Mouse (Mus musculus): Measurements from ENCODE around the gene Map6. TPM values are rescaled to one million over a fixed set of nuclear protein-coding genes. Genes with fewer than 3 reads are reported as not detected.
A peak's percentile ranks its signal among the peaks of the same experiment; 100 is the strongest.
"Not testable (repeated sequence)": the region's sequence is repeated elsewhere in the genome, so short reads cannot be mapped to it uniquely, and the experiment has no call there.

Map6 gene
- polyA plus RNA-seq, 1 experiment from 2014 or later = 1.1 TPM

GRCm38 (mm10) chr7:99360021-99360802 is 93.0 kb downstream of the Map6 start:
- Histone ChIP-seq H3K9me3 (ENCODE audit: control insufficient read depth, low read length) (no peaks in the 10 kb centered on the region), H3K4me1 (ENCODE audit: control insufficient read depth, insufficient read depth, low read length) (peaks cover 35% of the 10 kb centered on the region), H3K4me2 (replicated peaks; ENCODE audit: low read depth, low read length) (peak overlapping the region; percentile 21), H3K9ac (ENCODE audit: low read depth, low read length) (peak overlapping the region; percentile 46), H3K36me3 (ENCODE audit: control insufficient read depth, insufficient read depth, low read length) (no peaks in the 10 kb centered on the region), H3K27me3 (ENCODE audit: control insufficient read depth, insufficient read depth, low read length) (no peaks in the 10 kb centered on the region), H3K27ac (ENCODE audit: low read depth, low read length) (peak overlapping the region; percentile 97), H3K4me3 (ENCODE audit: low read length) (no peak overlapping the region)
- peak; percentile 98 for ATAC-seq (ENCODE audit: low FRiP score, low TSS enrichment)
- 5% methylated on average over 10 of the region's 10 CpGs for WGBS

DNA sequence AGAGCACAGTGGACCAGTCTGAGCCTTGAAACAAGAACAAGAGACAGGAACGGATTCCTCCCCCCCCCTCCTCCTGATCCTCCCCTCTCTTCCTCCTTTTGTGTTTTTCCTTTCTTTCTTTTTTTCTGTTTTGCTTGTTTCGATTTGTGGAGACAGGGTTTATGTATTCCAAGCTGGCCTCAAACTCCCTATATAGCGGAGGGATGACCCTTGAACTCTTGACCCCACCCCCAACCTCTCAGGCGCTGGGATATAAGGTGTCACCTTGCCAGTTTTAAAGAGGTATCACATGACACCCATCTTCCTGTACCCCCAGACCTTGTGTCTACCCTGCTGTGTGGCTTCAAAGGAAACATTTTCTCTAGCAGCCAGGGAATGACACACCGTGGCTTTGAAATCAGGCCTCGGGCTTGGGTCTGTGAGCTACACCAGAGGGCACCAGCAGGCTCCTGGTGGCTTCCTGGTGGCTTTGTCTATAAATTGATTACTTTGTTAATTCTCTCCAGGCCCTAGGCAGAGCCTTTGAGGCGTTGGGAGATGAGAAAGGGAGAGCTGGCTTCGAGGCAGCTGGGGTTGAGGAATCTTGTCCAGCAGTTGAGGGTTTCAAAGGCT is 93.7 kb downstream of the Map6 start:
- peak overlapping the region; percentile 21 for H3K4me2 ChIP-seq (replicated peaks; ENCODE audit: low read depth, low read length)
- peak overlapping the region; percentile 97 for H3K27ac ChIP-seq (ENCODE audit: low read depth, low read length)
- WGBS = 10% methylated on average over 8 of the region's 8 CpGs
- peaks cover 29% of the 10 kb centered on the region for H3K4me1 ChIP-seq (ENCODE audit: control insufficient read depth, insufficient read depth, low read length)
- no peak overlapping the region for H3K4me3 ChIP-seq (ENCODE audit: low read length)
- H3K36me3 ChIP-seq (ENCODE audit: control insufficient read depth, insufficient read depth, low read length) = no peaks in the 10 kb centered on the region
- H3K9me3 ChIP-seq (ENCODE audit: control insufficient read depth, low read length) = no peaks in the 10 kb centered on the region
- ATAC-seq (ENCODE audit: low FRiP score, low TSS enrichment) = no peak
- H3K9ac ChIP-seq (ENCODE audit: low read depth, low read length) = peak overlapping the region; percentile 40
- no peaks in the 10 kb centered on the region for H3K27me3 ChIP-seq (ENCODE audit: control insufficient read depth, insufficient read depth, low read length)

DNA sequence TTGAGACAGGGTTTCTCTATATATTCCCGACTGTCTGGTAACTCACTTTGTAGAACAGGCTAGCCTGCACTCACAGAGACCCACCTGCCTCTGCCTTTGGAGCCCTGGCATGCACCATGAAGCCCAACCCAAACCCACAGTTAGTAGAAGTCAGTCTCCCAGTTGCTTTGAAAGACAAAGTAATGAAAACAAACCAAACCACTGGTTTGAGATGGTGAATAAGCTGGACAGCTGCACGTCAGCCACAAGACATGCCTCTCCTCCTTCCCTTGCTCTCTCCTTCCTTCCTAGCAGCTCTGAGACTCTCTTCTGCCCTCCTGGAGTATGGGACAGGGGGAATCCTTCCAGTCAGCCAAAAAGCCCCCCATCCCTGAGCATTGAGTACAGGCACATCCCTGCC is 94.9 kb downstream of the Map6 start:
- no peaks in the 10 kb centered on the region for H3K9me3 ChIP-seq (ENCODE audit: control insufficient read depth, low read length)
- H3K9ac ChIP-seq (ENCODE audit: low read depth, low read length) = no peak overlapping the region
- no peaks in the 10 kb centered on the region for H3K36me3 ChIP-seq (ENCODE audit: control insufficient read depth, insufficient read depth, low read length)
- no peak overlapping the region for H3K27ac ChIP-seq (ENCODE audit: low read depth, low read length)
- ATAC-seq (ENCODE audit: low FRiP score, low TSS enrichment) = no peak
- no peaks in the 10 kb centered on the region for H3K27me3 ChIP-seq (ENCODE audit: control insufficient read depth, insufficient read depth, low read length)
- no peak overlapping the region for H3K4me3 ChIP-seq (ENCODE audit: low read length)
- peaks cover 21% of the 10 kb centered on the region for H3K4me1 ChIP-seq (ENCODE audit: control insufficient read depth, insufficient read depth, low read length)
- 86% methylated on average over 2 of the region's 2 CpGs for WGBS
- H3K4me2 ChIP-seq (replicated peaks; ENCODE audit: low read depth, low read length) = no peak overlapping the region

DNA sequence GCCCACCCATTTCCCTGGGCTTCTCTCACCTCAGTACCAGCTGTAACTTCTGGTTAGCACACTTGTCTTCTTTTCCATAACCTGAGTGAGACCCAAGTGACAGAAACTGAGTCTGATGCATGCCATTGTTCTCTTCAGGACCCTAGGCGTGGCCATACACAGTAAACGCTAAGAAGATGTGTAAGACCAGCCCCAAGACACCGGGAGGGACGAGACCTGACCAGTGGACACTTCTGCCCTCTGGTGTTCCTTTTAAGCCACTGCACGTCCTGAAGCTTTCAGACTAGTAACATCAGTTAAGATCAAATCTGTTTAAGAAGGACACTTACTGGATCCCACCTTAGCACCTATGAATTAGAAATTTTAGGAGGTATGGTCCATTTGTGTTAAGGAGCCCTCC is 97.8 kb downstream of the Map6 start:
- no peak for ATAC-seq (ENCODE audit: low FRiP score, low TSS enrichment)
- no peak overlapping the region for H3K4me3 ChIP-seq (ENCODE audit: low read length)
- no peak overlapping the region for H3K9ac ChIP-seq (ENCODE audit: low read depth, low read length)
- no peaks in the 10 kb centered on the region for H3K36me3 ChIP-seq (ENCODE audit: control insufficient read depth, insufficient read depth, low read length)
- peaks cover 13% of the 10 kb centered on the region for H3K4me1 ChIP-seq (ENCODE audit: control insufficient read depth, insufficient read depth, low read length)
- 1% methylated on average over 5 of the region's 5 CpGs for WGBS
- no peaks in the 10 kb centered on the region for H3K27me3 ChIP-seq (ENCODE audit: control insufficient read depth, insufficient read depth, low read length)
- no peak overlapping the region for H3K27ac ChIP-seq (ENCODE audit: low read depth, low read length)
- no peak overlapping the region for H3K4me2 ChIP-seq (replicated peaks; ENCODE audit: low read depth, low read length)
- no peaks in the 10 kb centered on the region for H3K9me3 ChIP-seq (ENCODE audit: control insufficient read depth, low read length)

DNA sequence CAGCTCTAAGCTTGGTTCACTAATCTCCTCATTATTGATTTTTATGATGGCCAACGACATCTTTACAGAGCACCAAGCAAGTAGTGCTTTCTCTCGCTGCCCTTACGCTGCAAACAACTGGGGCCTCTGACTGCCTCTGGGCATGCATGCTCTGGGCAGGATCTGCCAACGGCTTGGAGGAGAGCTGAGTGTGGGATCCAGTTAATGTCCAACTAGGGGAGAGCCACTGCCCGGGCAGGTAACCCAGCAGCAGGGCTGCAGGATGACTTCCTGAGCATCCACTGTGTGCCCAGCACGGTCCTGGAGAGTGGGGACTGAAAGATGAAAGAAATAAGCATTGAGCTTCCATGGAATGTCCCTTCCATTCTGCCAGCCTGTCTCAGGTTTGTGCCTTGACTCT is 99.5 kb downstream of the Map6 start:
- H3K27ac ChIP-seq (ENCODE audit: low read depth, low read length) = no peak overlapping the region
- ATAC-seq (ENCODE audit: low FRiP score, low TSS enrichment) = no peak
- 54% methylated on average over 6 of the region's 6 CpGs for WGBS

GRCm38 (mm10) chr7:99374325-99374724 is 107.1 kb downstream of the Map6 start:
- not testable (repeated sequence) for H3K27me3 ChIP-seq (ENCODE audit: control insufficient read depth, insufficient read depth, low read length); H3K9me3 ChIP-seq (ENCODE audit: control insufficient read depth, low read length); H3K4me3 ChIP-seq (ENCODE audit: low read length); H3K4me2 ChIP-seq (replicated peaks; ENCODE audit: low read depth, low read length); H3K27ac ChIP-seq (ENCODE audit: low read depth, low read length); H3K4me1 ChIP-seq (ENCODE audit: control insufficient read depth, insufficient read depth, low read length); H3K9ac ChIP-seq (ENCODE audit: low read depth, low read length); H3K36me3 ChIP-seq (ENCODE audit: control insufficient read depth, insufficient read depth, low read length)
- 56% methylated on average over 3 of the region's 3 CpGs for WGBS
- ATAC-seq (ENCODE audit: low FRiP score, low TSS enrichment) = peak; percentile 17; the same call in 1 of the 2 replicates

More for the DNA sequence above, 99.5 kb downstream of the Map6 start:
- Histone ChIP-seq H3K27me3 (ENCODE audit: control insufficient read depth, insufficient read depth, low read length) (no peaks in the 10 kb centered on the region), H3K4me2 (replicated peaks; ENCODE audit: low read depth, low read length) (no peak overlapping the region), H3K36me3 (ENCODE audit: control insufficient read depth, insufficient read depth, low read length) (no peaks in the 10 kb centered on the region), H3K9ac (ENCODE audit: low read depth, low read length) (no peak overlapping the region), H3K4me1 (ENCODE audit: control insufficient read depth, insufficient read depth, low read length) (0 out of 2 replicates have a peak, but pooled peaks cover 4% of the 10 kb centered on the region), H3K4me3 (ENCODE audit: low read length) (no peak overlapping the region), H3K9me3 (ENCODE audit: control insufficient read depth, low read length) (no peaks in the 10 kb centered on the region)

DNA sequence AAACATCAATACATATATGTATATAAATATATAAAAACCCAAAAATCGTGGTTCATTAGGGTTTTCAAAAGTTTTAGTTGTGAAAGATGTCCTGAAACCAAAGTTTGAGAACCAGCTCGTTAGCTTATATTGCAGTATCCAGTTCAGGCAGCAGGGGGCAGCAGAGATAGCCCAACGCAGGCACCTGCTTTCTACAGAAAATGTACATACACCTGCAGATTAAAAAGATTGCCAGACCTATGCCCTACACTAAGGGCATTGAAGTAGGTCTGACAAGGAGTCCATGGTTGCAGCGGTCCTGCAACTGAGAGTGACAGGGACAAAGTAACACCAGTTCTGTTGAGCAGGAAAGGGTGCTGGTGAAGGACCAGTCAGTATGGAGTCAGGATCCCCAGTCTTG is 108.2 kb downstream of the Map6 start:
- Histone ChIP-seq H3K36me3 (ENCODE audit: control insufficient read depth, insufficient read depth, low read length) (no peaks in the 10 kb centered on the region), H3K4me1 (ENCODE audit: control insufficient read depth, insufficient read depth, low read length) (peaks cover 8% of the 10 kb centered on the region; the same call in 1 of the 2 replicates), H3K9me3 (ENCODE audit: control insufficient read depth, low read length) (0 out of 2 replicates have a peak, but pooled peaks cover 2% of the 10 kb centered on the region), H3K27me3 (ENCODE audit: control insufficient read depth, insufficient read depth, low read length) (no peaks in the 10 kb centered on the region), H3K4me3 (ENCODE audit: low read length) (no peak overlapping the region), H3K27ac (ENCODE audit: low read depth, low read length) (no peak overlapping the region), H3K4me2 (replicated peaks; ENCODE audit: low read depth, low read length) (no peak overlapping the region), H3K9ac (ENCODE audit: low read depth, low read length) (no peak overlapping the region)
- ATAC-seq (ENCODE audit: low FRiP score, low TSS enrichment) = no peak
- whole genome bisulfite sequencing = 4% methylated on average over 4 of the region's 4 CpGs

- no peak overlapping the region for H3K27ac ChIP-seq (ENCODE audit: low read depth, low read length)
- H3K9ac ChIP-seq (ENCODE audit: low read depth, low read length) = no peak overlapping the region
- no peak overlapping the region for H3K4me3 ChIP-seq (ENCODE audit: low read length)
- 0 out of 2 replicates have a peak, but pooled peaks cover 2% of the 10 kb centered on the region for H3K9me3 ChIP-seq (ENCODE audit: control insufficient read depth, low read length)
- H3K36me3 ChIP-seq (ENCODE audit: control insufficient read depth, insufficient read depth, low read length) = no peaks in the 10 kb centered on the region
- no peaks in the 10 kb centered on the region for H3K27me3 ChIP-seq (ENCODE audit: control insufficient read depth, insufficient read depth, low read length)
- WGBS = 58% methylated on average over 8 of the region's 8 CpGs
- no peak overlapping the region for H3K4me2 ChIP-seq (replicated peaks; ENCODE audit: low read depth, low read length)
- ATAC-seq (ENCODE audit: low FRiP score, low TSS enrichment) = no peak
- peaks cover 16% of the 10 kb centered on the region for H3K4me1 ChIP-seq (ENCODE audit: control insufficient read depth, insufficient read depth, low read length)
These were observed 111.6 kb downstream of the Map6 start for GRCm38 (mm10) chr7:99378870-99379269.

All from kidney, embryonic 14.5 days (tissue).